Mouse (Mus musculus): ENCODE results near the gene Chmp4b.

Gene Chmp4b

DNA sequence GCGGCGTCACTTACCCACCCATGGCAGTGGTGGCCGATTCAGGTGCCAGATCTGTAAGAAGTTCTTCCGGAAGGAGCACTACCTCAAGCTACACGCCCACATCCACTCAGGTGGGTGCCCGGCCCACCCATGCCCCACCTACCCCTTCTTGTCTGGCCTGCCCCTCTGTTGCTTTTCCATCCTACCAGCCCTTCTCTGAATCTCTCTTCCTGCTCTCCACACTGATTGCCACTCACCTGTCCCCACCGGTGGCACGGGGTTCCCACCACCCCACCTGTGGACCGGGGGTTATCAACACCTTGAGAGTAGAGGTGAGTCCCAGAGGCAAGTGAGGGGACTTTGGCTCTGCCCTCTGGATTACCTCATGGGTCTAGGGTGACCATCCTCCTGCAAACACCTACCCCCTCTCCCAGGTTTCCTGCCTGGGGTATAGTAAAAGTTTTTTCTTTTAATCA lies 9.5 kb upstream of the Chmp4b start:
- no peak for DNase-seq

DNA sequence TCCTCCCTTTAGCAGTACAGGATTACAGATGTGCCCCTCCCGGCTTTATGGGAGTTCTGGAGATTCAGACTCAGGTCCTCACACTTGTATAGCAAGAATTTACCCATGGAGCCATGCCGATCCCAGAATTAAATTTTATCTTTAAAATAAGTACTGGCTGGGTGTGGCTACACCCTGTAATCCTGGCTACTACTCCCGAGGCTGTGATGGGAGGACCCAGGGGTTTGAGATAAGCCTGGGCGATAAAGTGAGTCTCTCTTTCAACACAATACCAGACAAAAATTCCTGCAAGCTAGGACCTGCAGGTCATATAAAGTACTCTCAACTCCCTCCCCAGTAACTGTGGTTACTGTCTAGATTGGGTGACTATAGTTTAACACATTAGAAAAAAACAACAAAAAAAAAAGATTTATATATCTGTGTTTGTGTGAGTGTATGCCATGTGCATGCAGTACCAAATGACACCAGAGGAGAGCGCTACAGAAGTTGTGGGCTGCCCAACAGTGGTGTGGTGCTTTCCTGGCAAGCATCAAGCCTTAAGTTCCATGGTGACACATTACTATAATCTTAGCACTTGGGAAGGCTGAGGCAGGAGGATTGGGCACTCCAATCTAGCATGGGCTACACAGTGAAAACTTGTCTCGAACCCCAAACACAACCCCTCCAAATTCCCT lies 8.7 kb upstream of the Chmp4b start:
- no peak for DNase-seq

DNA sequence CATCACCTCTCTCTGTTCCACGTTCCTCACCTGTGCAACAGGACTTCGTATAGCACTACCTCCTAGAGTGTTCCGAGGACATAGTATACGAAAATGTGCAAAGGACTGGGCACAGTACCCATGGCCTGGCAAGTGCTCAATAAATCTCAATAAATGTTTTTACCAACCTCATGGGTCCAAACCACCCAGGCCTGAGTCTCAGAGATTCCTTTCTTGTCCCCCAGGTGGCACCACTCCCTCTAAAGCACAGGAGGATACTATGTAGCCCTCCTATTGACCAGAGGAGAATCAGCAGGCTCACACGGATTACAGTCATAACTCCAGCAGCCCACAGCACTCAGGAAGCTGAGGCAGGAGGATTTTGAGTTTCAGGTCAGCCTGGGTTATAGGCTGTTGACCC lies 4.9 kb upstream of the Chmp4b start:
- DNase-seq, result peak; percentile 41 to 51

DNA sequence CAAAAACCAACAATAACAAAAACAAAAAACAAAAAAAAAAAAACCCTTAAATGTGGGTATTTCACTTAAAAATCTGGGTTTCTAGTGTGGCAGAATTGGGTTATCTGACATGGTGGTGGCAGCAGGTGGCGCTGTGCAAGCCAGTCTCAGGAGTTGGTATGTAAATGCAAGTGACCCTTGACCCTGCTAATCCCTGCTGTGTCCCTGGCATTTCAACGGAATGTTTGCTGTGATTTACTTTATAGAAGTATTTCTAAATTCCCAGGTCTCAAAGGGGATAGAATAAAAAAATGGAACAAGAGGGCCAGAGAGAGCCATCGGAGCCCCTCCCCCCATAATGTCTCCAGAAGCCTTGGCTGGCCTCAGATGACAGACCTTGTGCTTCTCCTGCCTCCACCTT lies 3.4 kb upstream of the Chmp4b start:
- peak; percentile 51 to 53 for DNase-seq

DNA sequence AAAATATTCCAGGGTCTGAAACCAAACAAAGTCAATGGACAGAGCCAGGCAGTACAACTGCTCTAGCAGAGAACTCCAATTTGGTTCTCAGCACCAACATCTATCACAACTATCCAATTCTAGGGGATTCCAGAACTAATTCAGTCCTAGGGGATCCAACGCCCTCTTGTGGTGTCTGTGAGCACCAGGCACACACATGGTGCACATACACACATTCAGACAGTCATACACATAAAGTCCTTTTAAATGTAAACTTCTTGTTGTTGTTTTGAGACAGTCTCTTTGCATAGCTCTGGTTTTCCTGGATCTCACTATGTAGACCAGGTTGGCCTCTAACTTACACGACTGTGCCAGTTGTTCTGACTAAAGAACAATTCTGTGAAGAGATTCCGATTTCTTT lies 1.1 kb upstream of the Chmp4b start:
- DNase-seq, result no peak

DNA sequence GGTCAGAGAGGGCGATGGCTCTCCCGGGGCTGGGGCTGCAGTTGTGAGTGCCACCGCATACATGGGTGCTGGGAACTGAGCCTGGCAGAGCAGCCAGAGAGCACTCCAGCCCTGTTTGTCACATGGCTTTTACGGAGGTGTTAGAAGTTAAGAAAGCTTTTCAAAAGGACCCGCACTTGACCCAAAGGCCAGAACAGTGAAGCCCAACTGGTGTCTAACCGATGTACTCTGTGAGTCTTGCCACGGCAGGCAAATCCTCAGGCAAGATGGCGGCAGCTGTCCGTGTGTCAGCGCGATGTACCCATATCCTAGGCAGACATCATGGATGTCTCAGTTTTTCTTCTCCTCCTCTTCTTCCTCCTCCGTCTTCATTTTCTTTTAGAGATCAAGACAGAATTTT lies 3.5 kb downstream of the Chmp4b start:
- DNase-seq, result no peak

DNA sequence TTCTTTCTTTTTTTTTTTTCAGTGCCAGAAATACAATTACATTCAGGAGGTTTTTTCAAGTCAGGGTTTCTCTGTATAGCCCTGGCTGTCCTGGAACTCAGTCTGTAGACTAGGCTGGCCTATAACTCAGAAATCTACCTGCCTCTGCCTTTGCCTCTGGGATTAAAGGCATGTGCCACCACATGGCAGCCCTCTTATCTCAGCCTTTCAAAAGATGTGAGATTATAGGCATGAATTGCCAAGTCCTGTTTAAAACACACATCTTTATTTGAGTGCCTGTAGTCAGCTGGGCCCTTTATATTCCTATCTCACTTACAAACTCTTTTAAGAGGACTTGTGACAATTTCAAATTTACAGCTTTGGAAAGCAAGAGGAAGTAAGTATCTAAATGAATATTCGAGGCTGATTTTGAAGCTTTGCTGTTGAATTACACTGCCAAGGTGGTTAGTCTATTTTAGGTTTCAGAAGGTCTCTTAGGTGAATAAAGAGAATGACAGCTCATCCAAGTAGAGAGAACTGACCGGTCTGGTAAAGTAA lies 4.4 kb downstream of the Chmp4b start:
- DNase-seq, result no peak

DNA sequence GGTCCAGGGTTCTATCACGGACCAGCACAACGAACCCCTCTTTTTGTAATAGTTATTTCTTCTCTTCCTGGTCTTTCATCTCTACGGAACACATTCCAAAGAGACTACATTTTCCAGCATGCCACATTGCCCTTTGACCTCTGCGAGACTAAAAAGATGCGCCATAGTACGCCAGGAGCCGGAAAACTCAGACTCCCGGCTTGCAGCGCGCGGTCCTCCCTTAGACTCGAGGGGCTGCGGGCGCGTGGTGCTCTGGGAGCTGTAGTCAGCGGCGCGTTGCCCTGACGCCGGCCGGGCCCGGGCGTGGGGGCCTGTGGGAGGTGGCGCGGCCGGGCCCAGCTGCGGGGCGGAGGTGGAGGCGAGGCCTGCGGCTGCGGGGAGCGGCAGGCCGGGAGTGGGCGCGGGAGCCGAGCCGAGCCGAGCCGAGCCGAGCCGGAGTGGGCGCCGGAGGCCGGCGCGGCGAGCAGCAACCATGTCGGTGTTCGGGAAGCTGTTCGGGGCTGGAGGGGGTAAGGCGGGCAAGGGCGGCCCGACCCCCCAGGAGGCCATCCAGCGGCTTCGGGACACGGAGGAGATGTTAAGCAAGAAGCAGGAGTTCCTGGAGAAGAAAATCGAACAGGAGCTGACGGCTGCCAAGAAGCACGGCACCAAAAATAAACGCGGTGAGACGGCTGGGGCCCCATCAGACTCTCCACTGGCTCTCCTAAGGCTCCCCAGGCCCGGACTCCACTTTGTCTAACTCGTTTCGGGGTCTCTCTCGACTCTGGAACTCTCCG lies 5.4 kb downstream of the Chmp4b start:
- DNase-seq, result peak; percentile 95 to 96

DNA sequence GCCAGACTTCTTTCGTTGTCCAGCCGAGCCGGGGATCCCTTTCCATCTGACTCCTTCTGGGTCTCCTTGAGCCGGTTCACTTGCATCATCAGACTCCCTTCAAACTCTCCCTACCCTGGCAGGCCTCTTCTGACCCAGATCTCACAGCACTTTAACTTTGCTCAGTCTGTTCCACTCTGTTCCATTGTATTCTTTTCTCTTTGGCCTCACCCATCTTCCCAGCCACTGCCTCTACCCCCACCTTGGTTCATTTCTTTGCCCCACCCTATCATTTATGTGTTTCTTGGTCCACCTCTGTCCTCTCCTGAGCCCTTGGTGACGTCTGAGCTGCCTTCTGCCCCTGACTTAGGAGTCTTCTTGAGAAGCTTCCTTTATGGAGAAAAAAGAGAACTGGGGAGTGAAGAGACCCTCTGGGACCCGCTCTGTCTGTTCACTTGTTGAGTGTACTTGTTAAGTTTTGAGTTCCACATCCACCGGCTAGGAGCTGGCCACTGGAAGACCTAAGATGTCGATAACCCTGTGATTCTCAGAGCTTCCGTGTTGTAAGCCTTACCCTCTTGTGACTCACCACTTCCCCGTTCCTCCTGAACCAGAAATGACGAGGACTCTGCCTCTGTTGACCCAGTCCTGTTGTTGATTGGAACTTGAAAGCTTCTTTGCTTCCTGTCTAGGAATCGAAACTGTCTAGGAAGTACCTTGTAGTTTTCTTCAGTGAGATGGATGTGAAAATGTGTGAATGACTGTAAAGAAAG lies 6.2 kb downstream of the Chmp4b start:
- DNase-seq, result peak; percentile 65 to 73

DNA sequence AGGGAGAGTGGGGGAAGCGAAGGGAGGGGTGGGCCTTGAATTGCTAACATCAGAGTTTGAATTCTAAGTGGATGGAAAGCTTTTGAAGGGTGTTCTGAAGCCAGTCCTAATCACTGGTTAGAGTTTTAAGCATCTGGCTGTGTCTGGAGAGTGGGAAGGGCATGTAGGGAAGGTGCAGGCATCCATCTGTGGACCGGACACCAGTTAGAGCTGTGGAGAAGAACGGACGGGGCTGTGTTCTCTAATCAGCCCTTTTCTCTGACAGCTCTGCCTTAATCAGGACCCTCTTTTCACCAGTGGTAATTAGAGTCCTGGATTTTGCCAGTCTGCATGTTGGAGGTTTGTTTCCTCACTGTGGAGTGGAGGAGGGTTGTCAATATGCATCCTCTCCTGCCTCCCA lies 7.6 kb downstream of the Chmp4b start:
- DNase-seq, result no peak

DNA sequence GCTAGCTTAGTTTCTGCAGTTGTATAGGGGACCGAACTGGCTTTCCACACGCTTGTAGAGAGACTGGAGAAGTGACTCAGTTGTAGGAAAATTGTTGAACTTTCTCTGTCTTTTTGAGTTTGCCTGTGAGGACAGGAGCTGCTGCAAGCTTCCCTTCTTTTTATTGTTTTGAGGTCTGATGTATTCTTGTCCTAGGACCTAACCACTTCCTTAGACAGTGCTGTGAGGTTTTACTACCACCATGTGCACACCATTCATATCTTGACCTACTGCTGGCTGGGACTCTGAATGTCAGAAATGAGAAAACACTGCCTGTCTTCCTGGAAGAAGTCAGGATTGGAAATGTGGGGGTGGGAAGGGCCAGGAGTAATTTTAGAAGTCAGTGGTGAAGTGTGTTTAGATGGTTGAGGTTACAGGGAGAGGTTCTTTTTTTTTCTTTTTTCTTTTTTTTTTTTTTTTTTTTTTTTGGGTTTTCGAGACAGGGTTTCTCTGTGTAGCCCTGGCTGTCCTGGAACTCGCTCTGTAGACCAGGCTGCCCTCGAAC lies 8.1 kb downstream of the Chmp4b start:
- no peak for DNase-seq

DNA sequence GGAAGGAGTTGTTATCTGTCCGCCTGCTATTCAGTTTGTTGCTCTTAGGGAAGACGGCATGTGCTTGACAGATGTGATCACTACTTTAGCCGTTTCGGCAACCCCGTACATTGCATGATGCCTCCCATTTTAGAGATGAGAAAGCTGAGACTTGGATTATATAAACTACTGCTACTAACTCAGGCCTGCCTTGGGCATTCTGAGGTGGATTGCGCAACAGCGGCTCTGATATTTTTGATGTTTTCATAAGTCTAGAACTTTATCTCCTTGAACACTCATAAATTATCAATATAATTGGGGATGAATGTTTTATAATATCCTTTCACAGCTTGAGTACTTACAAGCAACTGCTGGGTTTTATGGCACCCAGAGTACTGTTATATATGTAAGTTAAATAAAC lies 17.2 kb downstream of the Chmp4b start:
- DNase-seq, result no peak

DNA sequence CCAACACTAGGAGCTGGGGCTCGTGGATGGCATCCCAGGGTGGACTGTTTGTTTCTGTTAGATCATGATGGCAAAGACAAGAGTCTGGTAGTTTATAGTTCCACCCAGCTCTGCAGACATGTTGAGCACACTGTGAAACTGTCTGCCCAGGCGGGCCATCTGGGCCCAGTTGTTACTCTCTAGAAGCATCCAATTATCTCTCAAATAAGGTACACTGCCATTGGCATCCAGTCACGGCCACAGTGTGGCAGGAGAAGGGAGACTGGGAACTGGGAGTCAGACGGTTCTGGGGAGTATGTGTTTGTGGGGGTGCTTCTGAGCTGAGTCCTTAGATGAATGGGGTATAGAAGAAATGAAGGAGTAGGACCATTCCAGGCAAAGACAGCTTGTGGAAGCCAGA lies 18.6 kb downstream of the Chmp4b start:
- DNase-seq, result no peak

DNA sequence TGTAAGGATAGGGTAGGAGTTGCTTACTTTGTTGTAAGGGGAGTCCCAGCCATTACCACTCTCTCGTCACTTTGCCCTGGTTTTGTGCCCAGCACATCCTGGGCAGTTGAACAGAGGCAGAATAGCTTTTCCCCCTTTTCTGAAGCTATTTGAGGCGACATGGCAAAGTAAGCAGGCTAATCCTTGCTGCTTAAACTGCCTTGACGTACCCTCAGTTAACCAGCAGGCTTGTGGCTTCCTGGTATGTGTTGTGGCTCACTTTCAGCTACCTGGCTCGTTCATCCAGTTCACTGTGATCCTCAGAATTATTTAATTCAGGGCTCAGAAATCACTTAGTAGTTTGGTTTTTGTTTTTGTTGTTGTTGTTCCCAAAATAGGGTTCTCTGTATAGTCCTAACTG lies 19.2 kb downstream of the Chmp4b start:
- no peak for DNase-seq

DNA sequence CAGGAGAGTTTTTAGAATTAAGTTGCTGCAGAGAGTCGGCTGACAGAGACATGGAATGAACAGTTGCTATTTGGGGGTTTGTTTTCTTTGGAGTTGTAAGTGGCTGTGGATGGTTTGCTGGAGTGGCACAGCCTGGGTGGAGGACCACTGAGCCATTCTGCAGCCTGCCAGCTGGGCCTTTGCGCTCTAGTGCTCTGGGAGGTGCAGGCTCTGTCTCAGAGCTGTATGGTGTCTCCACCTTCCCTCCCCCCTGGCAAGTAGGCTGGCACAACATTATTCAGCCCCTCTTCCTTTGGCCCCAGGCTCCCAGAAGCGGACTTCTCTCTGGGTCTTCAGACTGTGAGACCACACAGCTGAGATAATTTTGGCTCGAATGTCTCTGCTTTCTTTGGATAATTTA lies 22.5 kb downstream of the Chmp4b start:
- DNase-seq, result no peak

DNA sequence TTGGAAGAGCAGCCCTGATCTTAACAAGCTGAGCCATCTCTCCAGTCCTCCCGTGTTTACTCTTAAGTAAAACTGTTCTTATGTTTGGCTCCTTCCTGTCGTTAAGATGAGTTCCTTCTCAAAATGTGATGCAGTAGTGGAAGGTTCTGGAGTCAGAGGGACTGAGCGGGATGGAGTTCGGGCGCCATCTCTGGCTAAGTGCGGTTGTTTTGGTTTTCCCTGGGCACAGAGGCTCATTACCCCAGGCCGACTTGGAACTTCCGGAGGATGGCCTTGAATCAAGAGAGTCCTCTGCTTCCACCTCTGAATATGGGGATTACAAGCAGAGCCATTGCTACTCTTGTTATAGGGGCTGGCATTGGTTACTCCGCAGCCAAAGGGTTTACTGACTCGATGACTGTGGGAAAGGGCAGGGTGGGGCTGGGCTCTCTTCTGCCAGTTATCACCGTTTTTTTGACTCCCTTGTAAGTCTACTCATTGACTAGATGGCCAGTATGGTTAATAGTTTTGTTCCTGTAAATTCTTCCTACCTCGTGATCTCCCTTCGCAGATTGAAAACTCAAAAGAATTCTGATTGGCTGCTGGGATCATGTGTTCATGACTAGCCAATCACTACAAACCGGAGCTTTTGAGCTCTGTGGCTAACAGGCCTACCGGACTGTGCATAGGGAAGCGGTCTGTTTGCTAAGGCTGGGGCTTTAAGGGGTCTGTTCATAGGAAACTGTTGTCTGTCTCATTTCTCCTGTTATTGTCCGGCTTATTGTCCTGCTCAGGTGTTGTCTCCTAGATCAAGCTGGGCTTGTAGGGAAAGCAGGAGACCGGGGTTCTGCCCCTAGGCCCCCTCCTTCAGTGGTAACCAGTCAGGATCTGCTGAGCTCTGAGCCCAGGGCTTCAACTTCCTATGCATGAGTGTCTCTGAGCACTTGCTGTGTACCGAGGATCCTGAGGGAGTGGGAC lies 25.4 kb downstream of the Chmp4b start:
- peak; percentile 43 to 47 for DNase-seq

DNA sequence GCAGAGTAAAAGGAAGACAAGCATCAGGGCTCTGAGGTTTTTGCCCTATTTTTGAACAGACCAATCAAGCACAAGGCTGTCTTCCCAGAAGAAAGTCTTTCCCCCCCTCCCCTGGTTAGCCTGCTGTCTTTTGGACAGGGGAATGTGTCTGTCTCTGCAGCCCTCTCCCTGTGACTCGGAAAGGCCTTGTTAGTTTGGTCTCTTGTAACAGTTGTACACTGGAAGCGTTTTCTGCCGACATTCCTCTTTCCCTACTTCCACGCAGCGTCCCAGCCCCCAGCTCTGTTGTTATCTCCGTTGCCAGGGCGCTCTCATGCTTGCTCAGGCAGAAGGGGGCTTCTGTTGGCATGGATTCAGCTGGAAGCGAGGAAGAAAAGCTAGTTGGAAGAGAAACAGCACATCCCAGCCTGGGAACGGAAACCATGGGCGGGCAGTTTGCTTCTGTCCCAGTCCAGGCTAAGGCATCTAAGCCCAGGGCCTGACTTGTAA lies 26.2 kb downstream of the Chmp4b start:
- no peak for DNase-seq

DNA sequence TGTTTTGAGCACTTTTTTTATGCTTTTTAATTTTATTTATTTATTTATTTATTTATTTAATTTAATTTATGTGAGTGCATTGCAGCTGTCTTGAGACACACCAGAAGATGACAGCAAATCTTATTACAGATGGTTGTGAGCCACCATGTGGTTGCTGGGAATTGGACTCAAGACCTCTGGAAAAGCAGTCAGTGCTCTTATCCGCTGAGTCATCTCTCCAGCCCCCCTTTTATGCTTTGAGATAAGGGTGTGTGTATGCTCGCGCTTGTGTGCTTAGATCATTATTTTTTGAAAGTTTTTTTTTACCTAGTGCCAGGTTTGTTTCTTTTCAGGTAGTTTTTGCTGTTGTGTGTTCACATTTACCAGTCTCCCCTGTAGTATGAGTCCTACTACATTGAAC lies 27.5 kb downstream of the Chmp4b start:
- DNase-seq, result no peak

DNA sequence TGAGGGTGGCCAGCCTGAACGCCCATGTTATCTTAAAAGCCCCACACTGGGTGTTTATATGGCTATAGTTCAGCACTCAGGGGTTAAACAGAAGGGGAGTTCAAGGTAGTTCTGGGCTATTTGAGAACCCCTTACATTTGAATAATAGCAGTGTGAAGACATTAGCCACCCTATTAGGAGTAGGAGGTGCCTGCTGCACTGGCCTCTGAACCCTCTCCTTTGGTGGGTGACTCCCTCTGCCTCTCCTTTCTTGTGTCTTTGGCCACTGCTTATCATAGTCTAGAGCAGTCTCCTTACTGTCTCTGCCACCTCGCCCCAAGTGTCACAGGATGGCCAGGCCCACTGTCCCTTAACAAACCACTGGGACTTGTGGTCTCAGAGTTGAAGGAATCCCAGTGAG lies 28.8 kb downstream of the Chmp4b start:
- DNase-seq, result no peak

DNA sequence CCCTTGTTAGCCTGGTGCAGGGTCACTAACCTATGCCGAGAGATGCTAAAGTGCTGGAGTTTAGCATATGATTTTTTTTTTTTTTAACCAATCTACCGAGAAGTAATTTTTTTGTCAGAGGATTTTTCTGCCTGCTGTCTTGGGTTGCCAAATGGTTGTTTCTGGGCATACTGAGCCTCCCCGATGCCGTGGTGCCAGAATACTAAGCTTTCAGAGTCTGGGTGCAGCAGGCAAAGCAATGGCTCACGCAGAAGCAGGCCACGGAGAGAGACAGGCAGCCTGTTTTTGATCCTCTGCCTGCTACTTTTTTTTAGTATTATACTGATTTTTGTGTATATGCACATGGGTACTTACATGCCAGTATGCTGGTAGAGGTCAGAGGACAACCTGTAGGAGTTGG lies 29.4 kb downstream of the Chmp4b start:
- DNase-seq, result no peak

DNA sequence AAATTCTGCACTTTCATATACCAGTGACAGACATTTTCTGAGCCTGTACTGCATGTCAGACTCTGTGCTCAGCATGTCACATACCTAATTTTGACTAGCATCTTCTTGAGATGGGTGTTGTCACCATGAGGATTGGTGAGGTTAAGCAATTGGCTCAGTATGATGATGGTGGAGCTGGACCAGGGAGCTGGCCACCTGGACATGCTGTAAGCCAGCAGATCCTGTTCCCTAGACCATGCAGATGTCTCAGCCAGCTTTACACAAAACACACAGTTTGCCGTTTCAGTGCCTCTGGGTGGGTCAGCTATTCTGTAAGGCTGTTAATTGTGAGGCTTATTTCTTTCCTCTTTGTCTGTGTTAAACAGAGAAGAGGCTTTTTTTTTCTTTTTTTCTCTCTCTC lies 31.2 kb downstream of the Chmp4b start:
- no peak for DNase-seq

DNA sequence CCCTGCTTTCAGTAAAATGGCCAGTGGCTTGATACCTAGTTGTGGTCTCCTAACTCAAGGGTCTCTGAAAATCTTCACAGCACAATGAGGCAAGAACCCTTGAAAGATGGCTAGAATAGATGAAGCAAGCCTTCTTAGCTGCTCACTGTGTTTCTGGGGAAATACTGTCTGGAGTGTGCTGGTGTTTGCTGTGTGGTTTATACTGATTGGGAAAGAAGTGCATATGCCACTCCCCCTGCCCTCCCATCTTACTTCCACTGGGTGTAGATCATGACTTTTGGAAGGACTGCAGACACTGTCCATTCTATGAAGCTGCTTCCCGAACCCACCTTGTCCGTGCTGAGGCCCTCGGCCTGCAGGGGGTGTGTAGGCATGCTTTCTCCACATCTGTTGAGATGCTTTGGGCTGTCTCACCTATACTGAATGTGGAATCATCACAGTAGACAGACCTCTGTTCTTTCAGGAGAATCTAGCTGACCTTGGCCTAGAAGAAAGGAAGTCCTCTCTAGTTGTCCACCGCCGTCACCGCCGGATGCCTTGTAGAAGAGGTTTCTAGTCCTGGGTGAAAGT lies 33.5 kb downstream of the Chmp4b start:
- DNase-seq, result no peak
